Mouse (Mus musculus) liver, embryonic 16.5 days (tissue): ENCODE measurements around the gene Ndrg4. TPM values are rescaled to one million over a fixed set of nuclear protein-coding genes. Genes with fewer than 3 reads are reported as not detected.

ENCODE experiments used
- ATAC-seq: fragments of 200-750 bp; cut with Nextera tagmentation; 2 replicates; pipeline ENCODE4 v1.8.0; 2017; ENCODE audit warnings: low read depth, mild to moderate bottlenecking, moderate number of reproducible peaks, moderate library complexity
- H3K27ac ChIP-seq: fragments of 300-500 bp; sonication (generic); 2 replicates; pipeline ENCODE4 v1.5.1; 2014; ENCODE audit warnings: mild to moderate bottlenecking, low read length
- H3K27me3 ChIP-seq: fragments of 300-500 bp; sonication (generic); 2 replicates; pipeline ENCODE4 v1.6.1; 2014; ENCODE audit warnings: low read depth, low read length, mixed read lengths; ENCODE audit not compliant: control insufficient read depth, insufficient read depth
- H3K36me3 ChIP-seq: fragments of 300-500 bp; sonication (generic); 2 replicates; pipeline ENCODE4 v1.6.1; 2014; ENCODE audit warnings: mild to moderate bottlenecking; ENCODE audit not compliant: control insufficient read depth, insufficient read depth
- H3K4me1 ChIP-seq: fragments of 300-500 bp; sonication (generic); 2 replicates; pipeline ENCODE4 v1.6.1; 2014; ENCODE audit warnings: low read depth, low read length, mixed read lengths; ENCODE audit not compliant: control insufficient read depth
- H3K4me2 ChIP-seq: fragments of 300-500 bp; sonication (generic); 2 replicates; pipeline ENCODE4 v1.6.1; 2014; ENCODE audit warnings: low read depth, low read length, mixed read lengths
- H3K4me3 ChIP-seq: fragments of 300-500 bp; sonication (generic); 2 replicates; pipeline ENCODE4 v1.5.1; 2014; ENCODE audit warnings: low read depth, mild to moderate bottlenecking, low read length
- H3K9ac ChIP-seq: fragments of 300-500 bp; sonication (generic); 2 replicates; pipeline ENCODE4 v1.6.1; 2014; ENCODE audit warnings: low read depth, low read length
- H3K9me3 ChIP-seq: fragments of 300-500 bp; sonication (generic); replicated peaks from 2 replicates; pipeline ENCODE4 v1.6.1; 2016; ENCODE audit warnings: low read length; ENCODE audit not compliant: control insufficient read depth
- WGBS: fragments of 180-500 bp; shearing (Covaris S2); extraction: QIAGEN DNeasy Blood & Tissue Kit; methylation state at CpG from one replicate; pipeline ENCODE4 v1.1.7; 2014; ENCODE audit not compliant: insufficient replicate concordance; 5-methylcytosine and 5-hydroxymethylcytosine counted together
- polyA plus RNA-seq: library from polyadenylated mRNA; unstranded; fragments of >200 nt; fragmentation: Nextera tagmentation; extraction: Ambion mirVana; gene quantifications from 2 replicates; pipeline ENCODE4 v1.2.1, GENCODE M21; 2015

Ndrg4 gene
- polyA plus RNA-seq, 1 experiment from 2014 or later: 1.0 TPM

DNA sequence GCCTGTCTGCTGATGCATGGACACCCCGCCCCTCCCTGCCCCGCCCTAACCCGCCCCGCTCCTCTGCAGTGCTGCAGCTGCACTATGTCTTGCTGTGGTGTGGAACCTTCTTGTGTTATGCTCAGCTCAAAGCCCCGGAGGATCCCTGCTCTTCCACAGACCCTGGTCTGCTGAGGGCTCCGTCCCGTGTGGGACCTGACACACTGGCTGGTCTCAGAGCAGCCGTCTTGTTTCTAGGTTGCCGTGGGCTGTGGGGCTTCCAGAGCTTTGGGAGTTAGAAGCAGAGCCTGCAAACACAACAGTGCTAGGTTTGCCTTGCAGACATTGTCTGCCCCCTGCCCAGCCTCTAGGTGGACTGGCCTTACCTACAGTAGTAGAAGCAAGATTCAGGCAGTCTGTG, 35.6 kb downstream of the Ndrg4 start:
- H3K36me3 ChIP-seq: no peaks in the 10 kb centered on the region
- no peak overlapping the region for H3K27ac ChIP-seq
- no peak overlapping the region for H3K4me2 ChIP-seq
- WGBS: 53% methylated on average over 9 of the region's 9 CpGs
- no peak overlapping the region for H3K4me3 ChIP-seq
- no peaks in the 10 kb centered on the region for H3K27me3 ChIP-seq
- peaks cover 29% of the 10 kb centered on the region for H3K4me1 ChIP-seq
- no peaks in the 10 kb centered on the region for H3K9me3 ChIP-seq
- no peak overlapping the region for H3K9ac ChIP-seq
- ATAC-seq: no peak

DNA sequence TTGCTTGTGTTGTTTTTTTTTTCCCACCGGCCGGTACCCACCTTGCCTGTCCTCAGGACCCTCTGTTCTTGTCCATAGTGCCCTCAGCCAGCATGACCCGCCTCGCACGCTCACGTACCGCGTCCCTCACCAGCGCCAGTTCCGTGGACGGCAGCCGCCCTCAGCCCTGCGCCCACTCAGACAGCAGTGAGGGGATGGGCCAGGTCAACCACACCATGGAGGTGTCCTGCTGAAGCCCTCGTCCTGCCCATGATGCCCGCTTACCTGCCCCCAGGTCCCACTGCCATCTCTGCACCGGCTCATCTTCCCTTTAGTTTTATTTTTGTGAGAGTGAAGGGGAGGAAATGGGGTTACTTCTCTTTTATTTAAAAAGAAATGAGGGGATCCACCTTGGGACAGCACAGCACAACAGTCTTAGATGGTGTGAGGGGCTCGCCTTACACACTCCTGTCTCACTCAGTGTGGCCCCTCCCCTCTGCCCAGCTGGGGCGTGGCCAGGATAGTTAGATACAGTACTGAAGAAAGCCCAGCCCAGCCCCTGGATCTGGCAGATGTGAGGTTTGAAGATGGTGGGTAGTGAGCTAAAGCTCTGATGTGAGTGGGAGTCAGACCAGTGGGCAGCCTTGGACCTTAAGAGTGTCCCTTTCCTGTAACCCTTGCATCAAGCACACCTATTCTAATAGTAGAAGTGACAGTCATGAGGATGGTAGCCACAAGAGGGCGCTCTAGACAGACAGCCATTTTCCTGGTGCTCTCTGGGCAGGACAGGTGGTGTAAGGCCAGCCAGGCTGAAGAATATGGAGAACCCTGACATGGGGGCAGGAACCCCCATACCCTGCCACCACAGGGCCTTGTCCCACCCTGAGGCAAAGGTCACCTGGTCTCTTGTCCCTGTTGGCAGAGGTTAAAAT, 36.6 kb downstream of the Ndrg4 start:
- Histone ChIP-seq H3K4me3 (no peak overlapping the region), H3K27ac (no peak overlapping the region), H3K4me1 (peaks cover 29% of the 10 kb centered on the region), H3K27me3 (no peaks in the 10 kb centered on the region), H3K9me3 (no peaks in the 10 kb centered on the region), H3K9ac (no peak overlapping the region), H3K36me3 (peaks cover 5% of the 10 kb centered on the region; the same call in 1 of the 2 replicates), H3K4me2 (no peak overlapping the region)
- 71% methylated on average over 19 of the region's 19 CpGs for WGBS
- peak; percentile 4; the same call in 1 of the 2 replicates for ATAC-seq

DNA sequence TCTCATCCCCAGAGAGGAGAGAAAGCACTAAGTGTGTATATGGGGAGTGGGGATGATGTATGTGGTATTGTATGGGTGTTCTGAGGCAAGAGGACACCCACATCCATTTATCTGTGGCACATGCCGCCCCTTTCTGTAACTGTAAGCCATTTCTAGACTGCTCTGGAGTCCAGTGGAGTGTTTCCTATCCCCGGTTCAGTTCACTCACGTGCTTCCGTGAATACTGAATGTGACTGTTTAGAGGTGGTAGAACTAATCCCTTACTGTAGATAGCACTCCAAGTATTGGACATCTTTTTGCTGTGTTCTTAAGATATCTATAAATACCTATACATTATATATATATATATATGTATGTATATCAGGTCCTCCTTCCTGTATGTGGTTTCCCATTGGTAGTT, 37.6 kb downstream of the Ndrg4 start:
- H3K4me2 ChIP-seq: no peak overlapping the region
- WGBS: 70% methylated on average over 4 of the region's 4 CpGs
- peaks cover 29% of the 10 kb centered on the region for H3K4me1 ChIP-seq
- H3K36me3 ChIP-seq: peaks cover 10% of the 10 kb centered on the region
- no peak overlapping the region for H3K4me3 ChIP-seq
- H3K9me3 ChIP-seq: no peaks in the 10 kb centered on the region
- H3K27me3 ChIP-seq: no peaks in the 10 kb centered on the region
- H3K9ac ChIP-seq: no peak overlapping the region
- no peak overlapping the region for H3K27ac ChIP-seq
- no peak for ATAC-seq

DNA sequence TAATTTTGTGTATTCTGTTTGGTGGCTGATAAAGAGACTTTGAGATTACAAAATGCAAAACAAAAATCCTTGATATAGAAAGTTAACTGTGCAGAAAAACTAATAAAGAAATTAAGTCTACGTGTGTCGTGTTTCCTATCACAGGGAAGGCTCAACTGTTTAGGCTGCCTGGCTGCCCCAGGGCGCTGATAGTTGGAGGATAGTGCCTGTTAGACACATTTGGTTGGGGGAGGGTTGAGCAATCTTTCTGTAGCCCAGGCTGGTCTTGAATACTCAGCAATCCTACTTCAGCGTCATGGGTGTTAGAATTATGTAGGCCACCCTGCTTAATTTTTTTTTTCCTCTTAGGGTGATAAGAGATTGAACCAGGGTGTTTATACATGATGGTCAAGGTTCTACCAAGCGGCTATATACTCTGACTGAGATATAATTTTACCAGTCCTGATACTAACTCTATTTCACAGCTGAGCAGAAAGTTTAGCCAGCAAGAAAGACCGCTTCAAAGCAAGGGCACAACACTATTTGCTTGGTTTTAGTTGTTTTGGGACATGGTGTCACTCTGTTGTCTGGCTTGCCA, 38.1 kb downstream of the Ndrg4 start:
- H3K9me3 ChIP-seq: no peaks in the 10 kb centered on the region
- H3K36me3 ChIP-seq: peaks cover 15% of the 10 kb centered on the region
- peak overlapping the region; percentile 85 for H3K9ac ChIP-seq
- peaks cover 29% of the 10 kb centered on the region for H3K4me1 ChIP-seq
- H3K27me3 ChIP-seq: no peaks in the 10 kb centered on the region
- H3K4me2 ChIP-seq: peak overlapping the region; percentile 90
- peak overlapping the region; percentile 83 for H3K27ac ChIP-seq
- H3K4me3 ChIP-seq: peak overlapping the region; percentile 95
- ATAC-seq: no peak
- 28% methylated on average over 6 of the region's 6 CpGs for WGBS

DNA sequence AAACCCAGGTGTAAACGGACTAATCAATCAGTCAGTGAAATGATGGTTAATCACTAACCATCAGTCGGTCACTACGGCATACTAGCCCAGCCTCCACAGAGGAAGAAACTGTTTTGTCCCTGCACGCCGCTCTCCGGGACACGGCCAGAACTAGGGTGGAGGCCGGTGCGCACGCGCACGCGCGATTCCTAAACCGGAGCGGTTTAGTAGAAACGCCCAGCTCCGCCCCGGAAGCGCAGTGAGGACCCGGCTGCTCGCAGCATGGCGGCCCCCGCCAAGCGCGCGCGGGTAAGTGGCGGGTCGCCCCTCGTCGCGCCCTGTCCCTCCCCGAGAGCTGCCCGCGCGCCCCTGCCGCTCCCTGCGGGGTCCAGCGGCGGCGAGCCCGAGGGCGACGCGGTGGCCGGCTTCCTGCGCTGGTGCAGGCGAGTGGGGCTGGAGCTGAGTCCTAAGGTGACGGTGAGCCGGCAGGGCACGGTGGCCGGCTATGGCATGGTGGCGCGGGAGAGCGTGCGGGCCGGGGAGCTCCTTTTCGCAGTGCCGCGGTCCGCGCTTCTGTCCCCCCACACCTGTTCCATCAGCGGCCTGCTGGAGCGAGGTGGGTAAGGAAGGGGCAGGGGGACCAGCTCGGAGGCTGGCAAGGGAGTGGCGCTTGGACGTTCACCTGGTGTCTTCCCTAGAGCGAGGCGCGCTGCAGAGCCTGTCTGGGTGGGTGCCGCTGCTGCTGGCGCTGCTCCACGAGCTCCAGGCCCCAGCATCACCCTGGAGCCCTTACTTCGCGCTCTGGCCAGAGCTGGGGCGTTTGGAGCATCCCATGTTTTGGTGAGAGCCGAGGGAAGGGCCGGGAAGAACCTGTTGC, 39.1 kb downstream of the Ndrg4 start, which contains the start of gene Setd6:
Gene Setd6, plus strand, starts transcription at position 206 of the 856 bp plus-strand sequence.
- peaks cover 18% of the 10 kb centered on the region for H3K36me3 ChIP-seq
- peak within 1 kb of the TSS; percentile 90 for H3K4me2 ChIP-seq
- H3K9me3 ChIP-seq: no peaks in the 10 kb centered on the region
- H3K4me1 ChIP-seq: peaks cover 29% of the 10 kb centered on the region
- no peaks in the 10 kb centered on the region for H3K27me3 ChIP-seq
- peak; percentile 89 for ATAC-seq
- H3K9ac ChIP-seq: peak within 1 kb of the TSS; percentile 85
- under 1% methylated on average over 79 of the region's 79 CpGs for WGBS
- H3K27ac ChIP-seq: peak within 1 kb of the TSS; percentile 83
- H3K4me3 ChIP-seq: peak within 1 kb of the TSS; percentile 95

DNA sequence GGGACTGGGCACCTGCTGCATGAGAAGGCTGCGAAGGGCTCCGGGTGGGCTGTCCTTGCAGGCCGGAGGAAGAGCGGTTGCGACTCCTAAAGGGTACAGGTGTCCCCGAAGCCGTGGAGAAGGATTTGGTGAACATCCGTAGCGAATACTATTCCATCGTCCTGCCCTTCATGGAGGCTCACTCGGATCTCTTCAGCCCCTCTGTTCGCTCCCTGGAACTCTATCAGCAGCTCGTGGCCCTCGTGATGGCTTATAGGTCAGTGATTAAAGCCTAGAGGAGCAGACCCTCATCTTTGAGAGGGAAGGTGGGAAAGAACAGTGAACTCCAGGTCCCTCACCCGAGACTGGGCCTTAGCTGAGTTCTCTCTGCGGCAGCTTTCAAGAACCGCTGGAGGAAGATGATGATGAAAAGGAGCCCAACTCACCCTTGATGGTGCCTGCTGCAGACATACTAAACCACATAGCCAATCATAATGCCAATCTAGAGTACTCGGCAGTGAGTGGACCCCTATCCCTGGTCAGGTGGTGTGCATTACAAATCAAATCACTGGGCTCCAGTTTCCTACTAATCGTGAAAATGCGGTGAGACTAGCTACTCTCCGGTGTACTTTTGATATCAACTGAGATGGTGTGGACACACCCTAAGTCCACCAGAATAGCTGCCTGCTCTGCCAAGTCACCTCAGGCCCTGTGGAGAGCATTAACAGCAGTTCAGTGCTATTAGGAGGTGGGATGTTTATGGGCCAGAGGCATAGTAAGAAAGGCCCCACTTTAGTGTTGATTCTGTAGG, 40.0 kb downstream of the Ndrg4 start:
- Histone ChIP-seq H3K9me3 (no peaks in the 10 kb centered on the region), H3K4me1 (peaks cover 29% of the 10 kb centered on the region), H3K27ac (peak overlapping the region; percentile 83), H3K27me3 (no peaks in the 10 kb centered on the region), H3K36me3 (peaks cover 25% of the 10 kb centered on the region), H3K4me3 (peak overlapping the region; percentile 95), H3K4me2 (peak overlapping the region; percentile 90), H3K9ac (peak overlapping the region; percentile 85)
- ATAC-seq: no peak
- 11% methylated on average over 21 of the region's 21 CpGs for WGBS

- no peak overlapping the region for H3K27ac ChIP-seq
- peaks cover 75% of the 10 kb centered on the region for H3K36me3 ChIP-seq
- no peaks in the 10 kb centered on the region for H3K4me1 ChIP-seq
- 36% methylated on average over 4 of the region's 4 CpGs for WGBS
- H3K4me3 ChIP-seq: no peak overlapping the region
- no peaks in the 10 kb centered on the region for H3K27me3 ChIP-seq
- ATAC-seq: no peak
- H3K9ac ChIP-seq: no peak overlapping the region
- H3K9me3 ChIP-seq: no peaks in the 10 kb centered on the region
- H3K4me2 ChIP-seq: no peak overlapping the region
Observed at GRCm38 (mm10) chr8:95727625-95728024, 50.8 kb downstream of the Ndrg4 start.

DNA sequence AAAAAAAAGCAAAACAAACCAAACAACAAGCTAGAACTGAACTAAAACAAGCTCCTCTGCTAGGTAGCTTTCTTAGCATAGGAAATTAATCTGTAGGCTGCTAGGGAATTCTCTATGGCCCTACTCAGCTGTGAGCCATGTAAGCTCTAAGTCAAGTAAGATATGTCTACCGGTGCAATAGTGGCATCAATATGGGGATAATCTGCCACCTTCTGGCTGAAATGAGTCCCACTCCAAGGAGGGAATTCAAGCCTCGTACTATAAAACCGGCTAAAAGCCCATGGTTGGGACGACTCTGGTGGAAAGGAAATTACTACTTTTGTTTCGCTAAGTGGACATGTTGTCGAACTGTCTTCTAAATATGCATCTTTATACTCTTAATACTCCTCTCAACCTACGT, 61.8 kb downstream of the Ndrg4 start:
- H3K9me3 ChIP-seq: no peaks in the 10 kb centered on the region
- no peaks in the 10 kb centered on the region for H3K27me3 ChIP-seq
- ATAC-seq: no peak
- H3K27ac ChIP-seq: no peak overlapping the region
- no peak overlapping the region for H3K4me2 ChIP-seq
- no peak overlapping the region for H3K9ac ChIP-seq
- H3K36me3 ChIP-seq: peaks cover 77% of the 10 kb centered on the region
- H3K4me1 ChIP-seq: no peaks in the 10 kb centered on the region
- H3K4me3 ChIP-seq: no peak overlapping the region
- WGBS: 71% methylated on average over 7 of the region's 7 CpGs
